Mouse (Mus musculus): ENCODE data around the gene Scn5a. TPM values are rescaled to one million over a fixed set of nuclear protein-coding genes. Genes with fewer than 3 reads are reported as not detected.
A peak's percentile ranks its signal among the peaks of the same experiment; 100 is the strongest.

The Scn5a gene
- total RNA-seq, 2 experiments from 2014 or later, result not detected

GRCm38 (mm10) chr9:119566214-119566613 is 12.6 kb downstream of the Scn5a start:
- no peak for ATAC-seq (replicated peaks; ENCODE audit: poor library complexity)

DNA sequence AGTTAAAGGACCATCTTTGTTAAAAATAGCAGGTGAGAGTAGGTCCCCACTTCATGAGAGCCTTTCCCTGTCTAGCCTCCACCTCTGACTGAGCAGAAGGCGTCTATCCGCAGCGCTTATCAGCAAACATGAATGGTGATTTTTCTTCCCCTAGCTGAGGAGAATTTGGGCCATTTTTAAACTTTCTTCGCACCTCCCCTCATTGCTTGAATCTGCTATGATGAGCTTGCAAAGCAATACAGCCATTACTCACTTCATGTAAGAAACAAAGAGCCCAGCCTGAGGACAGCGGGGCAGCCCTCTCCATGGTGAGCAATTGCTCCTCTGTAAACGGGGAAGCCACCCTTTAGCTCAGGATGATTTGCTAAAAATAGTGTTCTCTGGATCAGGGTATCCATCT is 14.0 kb downstream of the Scn5a start:
- ATAC-seq (replicated peaks; ENCODE audit: poor library complexity), result no peak

DNA sequence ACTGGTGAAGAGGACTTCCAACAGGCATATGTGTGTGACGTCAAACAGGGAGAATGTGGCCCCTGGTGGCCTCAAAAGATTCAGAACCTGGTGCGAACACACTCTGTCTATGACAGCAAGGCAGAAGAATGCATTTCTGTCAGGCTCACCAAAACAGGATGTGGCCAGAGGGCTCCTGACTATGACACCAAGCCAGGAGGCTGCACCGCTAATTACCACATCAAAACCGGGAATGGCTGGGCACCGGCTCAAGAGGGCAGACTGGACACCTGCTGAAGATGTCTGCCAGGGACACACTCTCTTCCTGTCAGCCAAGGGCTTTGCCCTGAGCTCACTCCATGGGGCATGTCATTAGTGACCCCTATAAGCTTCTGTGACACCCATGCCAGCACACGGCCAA is 15.2 kb downstream of the Scn5a start:
- ATAC-seq (replicated peaks; ENCODE audit: poor library complexity), result no peak

DNA sequence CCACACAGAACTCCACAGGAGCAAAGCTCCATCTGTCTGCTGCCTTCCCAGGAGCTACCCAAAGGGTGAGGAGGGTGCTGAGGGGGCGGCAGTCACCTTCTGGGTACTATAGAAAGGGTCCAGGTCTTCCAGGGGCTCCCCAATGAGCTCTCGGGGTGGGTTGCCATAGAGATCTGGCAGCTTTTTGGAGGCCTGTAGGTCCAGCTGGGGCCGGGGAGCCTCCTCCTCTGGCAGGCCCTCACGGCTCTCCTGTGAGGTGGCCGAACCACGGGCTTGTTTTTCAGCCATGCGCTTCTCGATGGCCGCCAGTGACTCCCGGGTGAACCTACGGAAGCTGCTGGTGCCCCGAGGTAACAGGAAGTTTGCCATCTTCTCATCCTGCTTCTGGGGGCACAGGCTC is 16.6 kb downstream of the Scn5a start:
- no peak for ATAC-seq (replicated peaks; ENCODE audit: poor library complexity)

DNA sequence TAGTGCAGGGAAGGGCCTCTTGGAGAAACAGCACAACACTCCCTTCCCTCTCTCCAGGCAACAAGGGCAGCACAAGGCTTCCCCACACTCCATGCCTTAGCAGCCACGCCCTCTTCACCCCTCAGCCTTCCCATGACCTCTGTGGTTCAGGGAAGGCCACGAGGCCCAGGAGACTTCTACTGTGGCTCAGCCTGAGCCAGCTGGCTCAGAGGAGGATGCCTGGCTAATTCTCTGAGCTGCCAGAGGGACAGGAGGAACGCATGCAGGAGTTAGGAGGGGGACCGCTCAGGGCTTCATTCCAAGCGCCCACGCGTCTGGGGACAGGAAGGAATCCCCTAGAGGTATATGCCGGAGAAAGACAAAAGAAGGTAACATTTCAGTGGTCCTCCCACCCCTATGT is 17.1 kb downstream of the Scn5a start:
- no peak for ATAC-seq (replicated peaks; ENCODE audit: poor library complexity)

DNA sequence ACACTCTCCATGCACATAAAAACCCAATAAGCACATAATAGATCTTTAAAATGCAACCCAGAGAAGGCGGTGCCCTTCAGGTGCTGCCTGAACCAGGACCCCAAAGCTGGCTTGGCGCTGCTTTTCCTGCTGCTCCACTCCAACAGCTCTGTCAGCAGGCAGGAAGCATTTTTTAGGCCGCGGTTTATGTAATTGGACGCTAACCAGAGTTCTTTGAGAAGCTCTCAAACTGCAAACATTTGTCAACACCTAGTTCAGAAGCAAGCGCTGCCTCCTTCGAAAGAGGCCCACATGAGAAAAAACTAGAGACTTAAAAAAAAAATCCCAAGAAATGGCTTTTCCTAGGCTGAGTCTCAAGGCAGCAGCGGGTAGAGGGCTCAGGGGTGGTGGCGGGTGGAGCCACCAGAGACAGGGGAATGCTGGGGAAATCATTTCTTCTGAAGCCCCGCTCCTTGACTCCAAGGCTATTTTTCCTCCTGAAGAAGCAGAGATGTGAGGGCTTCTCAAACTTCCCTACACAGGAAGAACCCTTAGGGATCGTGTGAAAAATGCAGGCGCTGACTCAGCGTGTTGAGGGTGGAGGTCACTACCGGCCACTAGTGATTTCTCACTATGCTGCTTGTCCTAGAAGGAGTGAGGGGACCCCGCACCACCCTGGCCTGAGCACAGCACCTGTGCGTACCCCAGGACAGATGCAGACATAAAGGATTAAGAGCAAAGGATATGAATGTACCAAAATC is 19.1 kb downstream of the Scn5a start:
- ATAC-seq (replicated peaks; ENCODE audit: poor library complexity), result no peak

GRCm38 (mm10) chr9:119558119-119558854 is 20.5 kb downstream of the Scn5a start:
- peak; percentile 42 for ATAC-seq (replicated peaks; ENCODE audit: poor library complexity)

DNA sequence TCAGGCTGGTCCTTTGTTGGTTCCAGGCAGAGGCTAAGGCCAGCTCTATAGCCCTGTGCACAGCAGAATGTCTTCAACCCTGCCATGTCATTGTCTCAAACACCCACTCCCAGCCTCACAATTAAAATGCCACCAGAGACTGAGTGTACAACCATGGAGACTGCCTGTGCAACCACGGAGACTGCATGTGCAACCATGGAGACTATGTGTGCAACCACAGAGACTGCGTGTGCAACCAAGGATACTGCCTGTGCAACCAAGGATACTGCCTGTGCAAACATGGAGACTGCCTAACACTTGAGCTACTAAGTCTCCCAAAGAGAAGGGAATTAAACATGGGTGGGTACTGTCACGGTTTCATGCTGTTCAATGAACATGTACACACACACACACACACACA is 22.8 kb downstream of the Scn5a start:
- no peak for ATAC-seq (replicated peaks; ENCODE audit: poor library complexity)

GRCm38 (mm10) chr9:119547528-119547927 is 31.3 kb downstream of the Scn5a start:
- no peak for ATAC-seq (replicated peaks; ENCODE audit: poor library complexity)

GRCm38 (mm10) chr9:119547128-119547527 is 31.7 kb downstream of the Scn5a start:
- no peak for ATAC-seq (replicated peaks; ENCODE audit: poor library complexity)

DNA sequence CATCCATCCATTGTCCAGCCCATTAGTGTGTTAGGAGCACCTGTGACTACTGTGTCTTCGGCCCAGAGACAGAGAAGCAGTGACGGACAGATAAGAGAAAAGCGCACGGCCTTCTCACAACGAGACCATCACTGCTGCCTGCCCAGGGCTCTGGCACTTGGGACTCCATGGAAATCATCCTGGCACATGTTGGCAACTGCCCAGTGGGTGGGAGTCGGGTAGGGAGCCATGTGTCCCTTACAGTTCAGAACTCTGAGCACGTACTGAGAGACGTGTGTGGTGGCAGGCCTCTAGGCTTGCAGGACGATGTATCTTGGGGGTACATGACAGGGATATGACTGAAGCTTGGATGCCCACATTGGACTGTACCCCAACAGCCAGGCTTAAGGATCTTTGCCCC is 38.1 kb downstream of the Scn5a start:
- ATAC-seq (replicated peaks; ENCODE audit: poor library complexity), result no peak

- ATAC-seq (replicated peaks; ENCODE audit: poor library complexity), result no peak
Measured at GRCm38 (mm10) chr9:119537823-119538222, 41.0 kb downstream of the Scn5a start.

DNA sequence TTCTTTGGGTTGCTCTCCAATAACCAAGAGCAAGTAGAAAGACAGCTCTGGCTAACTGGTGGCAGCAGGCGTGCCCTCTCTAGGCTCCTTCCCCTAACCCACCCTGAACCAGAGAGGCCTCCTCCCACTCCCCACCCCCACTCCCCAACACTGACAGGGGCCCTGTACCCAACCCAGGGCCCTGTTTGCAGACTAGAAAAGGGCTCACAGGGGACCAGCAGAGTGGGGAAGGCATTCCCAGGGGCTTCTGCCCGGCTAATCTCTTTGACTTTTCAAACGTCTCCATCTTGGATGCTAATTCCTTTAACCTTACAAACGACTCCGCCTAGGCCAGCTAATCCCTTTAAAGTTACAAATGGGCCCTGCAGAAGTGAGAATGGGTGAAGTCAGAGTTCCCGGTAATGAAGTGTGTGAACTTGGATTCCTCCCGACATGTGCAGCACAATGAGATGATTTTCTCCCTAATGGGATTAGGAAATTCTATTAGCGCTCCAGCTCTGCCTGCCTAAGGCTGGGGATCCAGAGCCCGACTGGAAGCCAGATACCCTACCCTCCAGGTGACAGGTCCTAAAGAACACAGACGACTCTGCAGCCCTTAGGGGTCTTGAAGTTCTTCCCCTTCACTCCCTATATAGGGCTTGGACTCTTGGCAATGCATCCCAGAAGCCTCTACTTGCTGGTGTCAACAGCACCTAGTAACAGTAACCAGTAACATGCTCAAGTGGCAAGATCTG is 47.0 kb downstream of the Scn5a start:
- ATAC-seq (replicated peaks; ENCODE audit: poor library complexity), result no peak

- no peak for ATAC-seq (replicated peaks; ENCODE audit: poor library complexity)
Measured at GRCm38 (mm10) chr9:119524511-119524910, 54.3 kb downstream of the Scn5a start.

- no peak for ATAC-seq (replicated peaks; ENCODE audit: poor library complexity)
Measured at GRCm38 (mm10) chr9:119523301-119523700, 55.5 kb downstream of the Scn5a start.

DNA sequence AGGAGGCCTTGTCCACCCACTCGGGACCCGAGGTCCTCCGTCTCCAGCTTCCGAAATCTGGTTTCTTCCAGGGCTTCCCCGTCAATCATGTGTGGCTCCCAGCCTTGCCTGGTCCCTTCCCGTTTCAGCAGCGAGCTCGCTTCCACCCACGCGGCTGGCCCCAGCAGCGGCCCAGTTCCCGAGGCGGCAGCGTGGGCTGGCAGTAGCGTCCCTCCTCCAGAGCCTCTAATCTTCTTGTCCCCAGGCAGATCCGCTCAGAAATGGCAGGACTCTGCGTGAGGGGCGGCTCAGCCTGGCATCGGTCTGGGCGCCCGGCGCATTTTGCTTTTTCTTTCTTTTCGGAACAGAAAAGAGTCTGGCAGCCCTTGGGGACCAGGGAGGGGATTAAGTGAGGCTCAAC is 59.7 kb downstream of the Scn5a start:
- ATAC-seq (replicated peaks; ENCODE audit: poor library complexity), result no peak

- ATAC-seq (replicated peaks; ENCODE audit: poor library complexity), result no peak
Measured at GRCm38 (mm10) chr9:119518177-119518576, 60.6 kb downstream of the Scn5a start.

- ATAC-seq (replicated peaks; ENCODE audit: poor library complexity), result no peak
Measured at GRCm38 (mm10) chr9:119517467-119517866, 61.3 kb downstream of the Scn5a start.

DNA sequence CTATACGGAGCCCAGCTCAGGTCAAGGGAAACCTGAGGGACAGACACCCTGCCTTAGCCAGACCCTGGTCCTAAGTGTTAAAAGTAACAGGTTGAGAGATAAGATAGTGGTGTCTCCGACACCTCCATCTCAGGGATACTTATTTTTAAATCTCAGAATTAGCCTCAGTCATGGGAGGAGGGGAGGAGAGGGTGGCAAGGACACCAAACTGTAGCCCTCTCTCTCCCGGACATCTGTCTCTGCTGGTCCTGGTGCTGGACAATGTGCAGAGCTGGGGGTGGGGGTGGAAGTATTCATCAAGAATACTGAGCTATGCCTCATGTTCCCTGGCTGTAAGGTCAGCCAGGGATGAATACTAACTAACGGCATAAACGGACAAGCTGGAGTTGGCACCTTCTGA is 62.0 kb downstream of the Scn5a start:
- no peak for ATAC-seq (replicated peaks; ENCODE audit: poor library complexity)

GRCm38 (mm10) chr9:119515454-119515853 is 63.4 kb downstream of the Scn5a start:
- no peak for ATAC-seq (replicated peaks; ENCODE audit: poor library complexity)

- no peak for ATAC-seq (replicated peaks; ENCODE audit: poor library complexity)
Measured at GRCm38 (mm10) chr9:119514986-119515385, 63.8 kb downstream of the Scn5a start.

GRCm38 (mm10) chr9:119513816-119514215 is 65.0 kb downstream of the Scn5a start:
- ATAC-seq (replicated peaks; ENCODE audit: poor library complexity), result no peak

Measured in megakaryocyte progenitor cell, adult 5-6 weeks (primary cell).